Mouse (Mus musculus) neural tube, embryonic 12.5 days (tissue): ENCODE results near the gene Qtrt2. TPM values are rescaled to one million over a fixed set of nuclear protein-coding genes. Genes with fewer than 3 reads are reported as not detected.
A peak's percentile ranks its signal among the peaks of the same experiment; 100 is the strongest.

Experiments
- ATAC-seq: fragments of 200-750 bp; cut with Nextera tagmentation; 2 replicates; pipeline ENCODE4 v1.8.0; 2017; ENCODE audit warnings: low read depth, mild to moderate bottlenecking, moderate TSS enrichment, moderate library complexity; ENCODE audit not compliant: low FRiP score
- H3K27ac ChIP-seq: fragments of 300-500 bp; sonication (generic); 2 replicates; pipeline ENCODE4 v1.5.1; 2016
- H3K27me3 ChIP-seq: fragments of 300-500 bp; sonication (generic); replicated peaks from 2 replicates; pipeline ENCODE4 v1.6.1; 2016; ENCODE audit warnings: mild to moderate bottlenecking
- H3K36me3 ChIP-seq: fragments of 300-500 bp; sonication (generic); 2 replicates; pipeline ENCODE4 v1.6.1; 2016; ENCODE audit warnings: mild to moderate bottlenecking
- H3K4me1 ChIP-seq: fragments of 300-500 bp; sonication (generic); 2 replicates; pipeline ENCODE4 v1.6.1; 2016
- H3K4me2 ChIP-seq: fragments of 300-500 bp; sonication (generic); replicated peaks from 2 replicates; pipeline ENCODE4 v1.6.1; 2016; ENCODE audit warnings: mild to moderate bottlenecking
- H3K4me3 ChIP-seq: fragments of 300-500 bp; sonication (generic); 2 replicates; pipeline ENCODE4 v1.5.1; 2016
- H3K9ac ChIP-seq: fragments of 300-500 bp; sonication (generic); 2 replicates; pipeline ENCODE4 v1.6.1; 2016; ENCODE audit warnings: mild to moderate bottlenecking
- H3K9me3 ChIP-seq: fragments of 300-500 bp; sonication (generic); 2 replicates; pipeline ENCODE4 v1.6.1; 2016; ENCODE audit warnings: mild to moderate bottlenecking
- WGBS: fragments of 180-500 bp; shearing (Covaris S2); methylation state at CpG from one replicate; pipeline ENCODE4 v1.1.7; 2016; 5-methylcytosine and 5-hydroxymethylcytosine counted together
- polyA plus RNA-seq: library from polyadenylated mRNA; unstranded; fragments of >200 nt; fragmentation: Nextera tagmentation; extraction: Ambion mirVana; gene quantifications from 2 replicates; pipeline ENCODE4 v1.2.1, GENCODE M21; 2016

Gene Qtrt2
- polyA plus RNA-seq, result 24.8 and 25.8 TPM in 2 replicates

GRCm38 (mm10) chr16:43926341-43926859 lies at the start of gene Qtrt2:
Gene Qtrt2, minus strand, starts transcription at chr16:43926809.
- Histone ChIP-seq H3K27ac (no peak within 1 kb of the TSS), H3K36me3 (no peaks in the 10 kb centered on the region), H3K27me3 (no peaks in the 10 kb centered on the region), H3K9me3 (no peaks in the 10 kb centered on the region), H3K4me3 (no peak within 1 kb of the TSS), H3K9ac (no peak within 1 kb of the TSS), H3K4me2 (no peak within 1 kb of the TSS), H3K4me1 (no peaks in the 10 kb centered on the region)
- WGBS, result 46% methylated on average over 6 of the region's 6 CpGs
- ATAC-seq, result no peak

GRCm38 (mm10) chr16:43973606-43974220 lies 47.1 kb upstream of the Qtrt2 start:
- Histone ChIP-seq H3K27ac (no peak overlapping the region), H3K4me2 (no peak overlapping the region), H3K4me3 (no peak overlapping the region), H3K9me3 (no peaks in the 10 kb centered on the region), H3K9ac (no peak overlapping the region), H3K4me1 (no peaks in the 10 kb centered on the region), H3K36me3 (no peaks in the 10 kb centered on the region), H3K27me3 (no peaks in the 10 kb centered on the region)
- 90% methylated on average over 22 of the region's 22 CpGs for WGBS
- no peak for ATAC-seq

GRCm38 (mm10) chr16:43973147-43973546 lies 46.5 kb upstream of the Qtrt2 start:
- no peak overlapping the region for H3K4me3 ChIP-seq
- no peak overlapping the region for H3K4me2 ChIP-seq
- H3K27me3 ChIP-seq, result no peaks in the 10 kb centered on the region
- no peaks in the 10 kb centered on the region for H3K36me3 ChIP-seq
- no peak for ATAC-seq
- no peaks in the 10 kb centered on the region for H3K4me1 ChIP-seq
- H3K27ac ChIP-seq, result no peak overlapping the region
- WGBS, result 91% methylated on average over 11 of the region's 11 CpGs
- no peaks in the 10 kb centered on the region for H3K9me3 ChIP-seq
- H3K9ac ChIP-seq, result no peak overlapping the region

- ATAC-seq, result no peak
- Histone ChIP-seq H3K9ac (no peak overlapping the region), H3K36me3 (no peaks in the 10 kb centered on the region), H3K4me1 (no peaks in the 10 kb centered on the region), H3K9me3 (no peaks in the 10 kb centered on the region), H3K27ac (no peak overlapping the region), H3K27me3 (no peaks in the 10 kb centered on the region), H3K4me3 (no peak overlapping the region), H3K4me2 (no peak overlapping the region)
- whole genome bisulfite sequencing, result 99% methylated on average over 2 of the region's 2 CpGs
Measured at GRCm38 (mm10) chr16:43972391-43972790, 45.8 kb upstream of the Qtrt2 start.

GRCm38 (mm10) chr16:43971741-43972140 lies 45.1 kb upstream of the Qtrt2 start:
- Histone ChIP-seq H3K9me3 (no peaks in the 10 kb centered on the region), H3K27ac (no peak overlapping the region), H3K4me3 (no peak overlapping the region), H3K36me3 (no peaks in the 10 kb centered on the region), H3K9ac (no peak overlapping the region), H3K4me2 (no peak overlapping the region), H3K27me3 (no peaks in the 10 kb centered on the region), H3K4me1 (no peaks in the 10 kb centered on the region)
- no peak for ATAC-seq
- WGBS, result 97% methylated on average over 9 of the region's 9 CpGs

GRCm38 (mm10) chr16:43971189-43971588 lies 44.6 kb upstream of the Qtrt2 start:
- Histone ChIP-seq H3K27ac (no peak overlapping the region), H3K9me3 (no peaks in the 10 kb centered on the region), H3K9ac (no peak overlapping the region), H3K4me1 (no peaks in the 10 kb centered on the region), H3K27me3 (no peaks in the 10 kb centered on the region), H3K36me3 (no peaks in the 10 kb centered on the region), H3K4me3 (no peak overlapping the region), H3K4me2 (no peak overlapping the region)
- ATAC-seq, result no peak
- 96% methylated on average over 11 of the region's 11 CpGs for WGBS

- H3K27ac ChIP-seq, result no peak overlapping the region
- no peak overlapping the region for H3K4me3 ChIP-seq
- H3K27me3 ChIP-seq, result no peaks in the 10 kb centered on the region
- no peak overlapping the region for H3K9ac ChIP-seq
- no peaks in the 10 kb centered on the region for H3K9me3 ChIP-seq
- H3K4me2 ChIP-seq, result no peak overlapping the region
- ATAC-seq, result no peak
- no peaks in the 10 kb centered on the region for H3K4me1 ChIP-seq
- no peaks in the 10 kb centered on the region for H3K36me3 ChIP-seq
- WGBS, result 92% methylated on average over 3 of the region's 3 CpGs
Measured at GRCm38 (mm10) chr16:43970426-43970825, 43.8 kb upstream of the Qtrt2 start.

GRCm38 (mm10) chr16:43965781-43966389 lies 39.3 kb upstream of the Qtrt2 start:
- H3K27ac ChIP-seq, result no peak overlapping the region
- no peaks in the 10 kb centered on the region for H3K27me3 ChIP-seq
- no peaks in the 10 kb centered on the region for H3K36me3 ChIP-seq
- no peak overlapping the region for H3K4me2 ChIP-seq
- 70% methylated on average over 13 of the region's 13 CpGs for WGBS
- no peaks in the 10 kb centered on the region for H3K9me3 ChIP-seq
- no peak overlapping the region for H3K9ac ChIP-seq
- no peak overlapping the region for H3K4me3 ChIP-seq
- no peaks in the 10 kb centered on the region for H3K4me1 ChIP-seq
- peak; percentile 69 for ATAC-seq

GRCm38 (mm10) chr16:43963780-43964179 lies 37.2 kb upstream of the Qtrt2 start:
- WGBS, result 83% methylated on average over 3 of the region's 3 CpGs
- H3K4me2 ChIP-seq, result no peak overlapping the region
- H3K27ac ChIP-seq, result no peak overlapping the region
- no peak overlapping the region for H3K4me3 ChIP-seq
- no peaks in the 10 kb centered on the region for H3K4me1 ChIP-seq
- H3K27me3 ChIP-seq, result no peaks in the 10 kb centered on the region
- no peak overlapping the region for H3K9ac ChIP-seq
- H3K9me3 ChIP-seq, result no peaks in the 10 kb centered on the region
- 0 out of 2 replicates have a peak, but pooled peaks cover 3% of the 10 kb centered on the region for H3K36me3 ChIP-seq
- no peak for ATAC-seq

GRCm38 (mm10) chr16:43963291-43963690 lies 36.7 kb upstream of the Qtrt2 start:
- ATAC-seq, result no peak
- Histone ChIP-seq H3K27me3 (no peaks in the 10 kb centered on the region), H3K9ac (no peak overlapping the region), H3K36me3 (0 out of 2 replicates have a peak, but pooled peaks cover 3% of the 10 kb centered on the region), H3K9me3 (no peaks in the 10 kb centered on the region), H3K4me2 (no peak overlapping the region), H3K4me1 (no peaks in the 10 kb centered on the region), H3K4me3 (no peak overlapping the region), H3K27ac (no peak overlapping the region)
- WGBS, result 91% methylated on average over 9 of the region's 9 CpGs

- Histone ChIP-seq H3K9ac (no peak overlapping the region), H3K4me2 (no peak overlapping the region), H3K27me3 (no peaks in the 10 kb centered on the region), H3K4me3 (no peak overlapping the region), H3K27ac (no peak overlapping the region), H3K9me3 (no peaks in the 10 kb centered on the region), H3K36me3 (0 out of 2 replicates have a peak, but pooled peaks cover 3% of the 10 kb centered on the region), H3K4me1 (no peaks in the 10 kb centered on the region)
- 89% methylated on average over 4 of the region's 4 CpGs for WGBS
- no peak for ATAC-seq
Measured at GRCm38 (mm10) chr16:43958038-43958437, 31.4 kb upstream of the Qtrt2 start.

- Histone ChIP-seq H3K36me3 (0 out of 2 replicates have a peak, but pooled peaks cover 3% of the 10 kb centered on the region), H3K9me3 (no peaks in the 10 kb centered on the region), H3K4me2 (no peak overlapping the region), H3K4me1 (no peaks in the 10 kb centered on the region), H3K9ac (no peak overlapping the region), H3K4me3 (no peak overlapping the region), H3K27me3 (no peaks in the 10 kb centered on the region), H3K27ac (no peak overlapping the region)
- no peak for ATAC-seq
- WGBS, result 88% methylated on average over 6 of the region's 6 CpGs
Measured at GRCm38 (mm10) chr16:43954913-43955312, 28.3 kb upstream of the Qtrt2 start.

GRCm38 (mm10) chr16:43951591-43951990 lies 25.0 kb upstream of the Qtrt2 start:
- Histone ChIP-seq H3K4me3 (no peak overlapping the region), H3K4me1 (no peaks in the 10 kb centered on the region), H3K9me3 (no peaks in the 10 kb centered on the region), H3K4me2 (no peak overlapping the region), H3K9ac (no peak overlapping the region), H3K27me3 (no peaks in the 10 kb centered on the region), H3K27ac (no peak overlapping the region), H3K36me3 (no peaks in the 10 kb centered on the region)
- no peak for ATAC-seq
- WGBS, result 83% methylated on average over 4 of the region's 4 CpGs
